Mouse (Mus musculus) gastrocnemius, adult 18-20 months (tissue): ENCODE measurements around the gene Tars2. TPM values are rescaled to one million over a fixed set of nuclear protein-coding genes. Genes with fewer than 3 reads are reported as not detected.
"Not testable (repeated sequence)": the region's sequence is repeated elsewhere in the genome, so short reads cannot be mapped to it uniquely, and the experiment has no call there.

Source experiments
- DNase-seq: peaks from one replicate; pipeline ENCODE4 v3.0.0; 2021; ENCODE audit warnings: low spot score
- long read RNA-seq, 2 experiments: library from polyadenylated mRNA; stranded (forward); transcript quantifications; one replicate each; pipeline ENCODE4 v2.0.0; 2021
- total RNA-seq, 2 experiments: library from RNA; stranded (reverse); gene quantifications; 2 replicates each; pipeline ENCODE4 v1.2.3; 2021

The Tars2 gene
- 10 to 100 TPM; 25.7 to 26.7 TPM for total RNA-seq
- long read RNA-seq, experiment 1, transcript Tars2-201 (18 exons, 2,400 nt) = major isoform, 31 of 39 reads
- long read RNA-seq, experiment 1, partial matches to known transcripts = 3 of 39 reads
- long read RNA-seq, experiment 1, other reads (novel, unspliced or antisense) = 5 of 39 reads
- long read RNA-seq, experiment 2, transcript Tars2-201 (18 exons, 2,400 nt) = major isoform, 32 of 44 reads
- long read RNA-seq, experiment 2, partial matches to known transcripts = 5 of 44 reads
- long read RNA-seq, experiment 2, other reads (novel, unspliced or antisense) = 4 of 44 reads

DNA sequence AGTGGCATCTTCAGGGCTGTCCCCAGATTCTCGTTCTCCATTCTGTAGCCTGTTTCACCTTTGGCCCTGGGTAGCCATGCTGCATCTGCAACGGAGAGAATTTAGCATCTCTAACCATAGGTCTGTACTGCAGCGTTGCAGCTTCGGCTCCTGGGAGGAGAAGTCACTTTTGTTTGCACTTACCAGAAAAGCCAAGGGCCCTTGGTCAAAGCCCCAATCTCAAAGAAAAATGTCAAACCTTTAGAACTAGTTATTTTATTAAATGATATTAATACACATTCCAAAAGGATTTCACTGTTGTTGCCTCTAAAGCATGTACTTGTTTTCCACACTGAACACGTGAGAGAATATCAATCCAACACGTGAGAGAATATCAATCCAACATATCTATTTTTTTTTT is at the start of gene Tars2:
Gene Tars2, minus strand, starts transcription at position 101 of the 400 bp plus-strand sequence.
- no peak for DNase-seq

DNA sequence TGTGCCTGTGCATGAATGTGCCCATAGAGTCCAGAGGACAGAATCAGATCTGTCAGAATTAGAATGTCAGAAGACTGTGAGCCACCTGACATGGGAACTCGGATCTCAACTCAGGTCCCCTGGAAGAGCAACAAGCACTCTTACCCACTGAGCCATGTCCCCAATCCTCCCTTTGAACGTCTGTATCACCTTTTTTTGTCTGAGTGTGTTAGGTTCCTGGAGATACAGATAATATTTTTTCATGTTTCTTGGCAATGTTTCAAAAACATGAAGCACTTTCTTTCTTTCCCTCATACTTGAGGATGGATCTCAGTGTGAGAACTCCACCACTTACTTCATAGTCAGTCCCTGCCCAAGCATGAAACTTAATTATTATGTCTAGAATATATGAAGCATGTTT is 48.4 kb upstream of the Tars2 start:
- no peak for DNase-seq

DNA sequence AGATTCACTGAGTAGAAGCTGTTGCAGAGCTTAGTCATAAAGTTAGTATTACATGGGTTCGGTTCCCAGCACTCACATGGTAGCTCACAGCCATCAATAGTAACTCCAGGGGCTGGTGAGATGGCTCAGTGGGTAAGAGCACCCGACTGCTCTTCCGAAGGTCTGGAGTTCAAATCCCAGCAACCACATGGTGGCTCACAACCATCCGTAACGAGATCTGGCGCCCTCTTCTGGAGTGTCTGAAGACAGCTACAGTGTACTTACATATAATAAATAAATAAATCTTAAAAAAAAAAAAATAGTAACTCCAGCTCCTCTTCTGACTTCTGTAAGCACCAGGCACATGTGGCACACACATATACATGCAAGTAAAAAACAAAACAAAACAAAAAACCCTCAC is 47.6 kb upstream of the Tars2 start:
- DNase-seq = not testable (repeated sequence)

DNA sequence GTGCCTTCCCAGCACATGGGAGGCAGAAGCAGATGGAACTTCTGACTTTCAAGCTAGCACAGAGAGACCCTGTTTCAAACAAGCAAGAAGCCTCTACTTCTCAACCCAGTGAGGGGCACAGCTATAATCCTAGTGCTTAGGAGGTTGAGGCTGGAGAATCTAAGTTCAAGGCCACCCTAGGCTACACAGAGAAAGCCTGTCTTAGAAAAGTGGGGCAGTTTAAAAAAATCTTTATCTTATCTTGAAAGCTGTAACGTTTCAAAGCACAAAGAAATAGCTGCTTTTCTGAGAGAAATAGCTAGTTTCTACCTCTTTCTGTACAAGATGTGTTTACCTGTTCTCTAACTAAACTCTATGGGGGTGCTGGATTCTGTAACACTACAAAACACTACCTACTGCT is 46.7 kb upstream of the Tars2 start:
- DNase-seq = no peak

DNA sequence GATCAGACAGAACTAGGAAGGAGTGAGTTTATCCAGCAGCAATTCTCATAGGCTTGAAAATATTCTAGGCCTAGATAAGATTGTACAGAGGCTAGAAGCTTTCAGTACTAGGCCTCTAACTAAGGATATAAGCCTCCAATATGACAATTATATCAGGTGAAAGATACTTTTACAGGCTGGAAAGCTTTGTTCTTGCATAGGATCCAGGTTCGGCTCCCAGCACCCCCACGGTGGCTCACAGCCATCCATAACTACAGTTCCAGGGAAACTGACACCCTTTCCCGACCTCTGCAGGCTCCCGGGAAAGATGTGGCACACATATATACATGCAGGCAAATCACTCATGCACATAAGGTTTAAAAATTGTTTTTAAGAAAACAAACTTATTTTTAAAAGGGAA is 43.8 kb upstream of the Tars2 start:
- DNase-seq = no peak

DNA sequence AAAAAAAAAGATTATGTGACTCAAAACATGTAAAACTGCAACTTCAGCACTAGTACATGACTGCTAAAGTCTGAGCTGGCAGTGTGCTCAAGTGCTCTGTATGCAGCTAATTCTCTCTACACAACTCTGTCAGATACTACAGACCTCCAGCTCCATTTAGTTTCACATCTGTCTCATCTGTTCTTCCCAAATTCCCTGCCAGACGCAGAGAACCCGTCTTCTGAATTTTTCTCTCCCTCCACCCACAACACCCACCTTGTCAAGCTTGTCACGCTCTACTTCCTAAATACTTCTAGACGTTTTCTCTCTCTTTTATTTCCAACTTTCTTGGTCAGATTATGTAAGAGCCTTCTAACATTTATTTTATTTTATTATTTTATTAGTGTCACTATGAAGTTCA is 38.8 kb upstream of the Tars2 start:
- DNase-seq = no peak

DNA sequence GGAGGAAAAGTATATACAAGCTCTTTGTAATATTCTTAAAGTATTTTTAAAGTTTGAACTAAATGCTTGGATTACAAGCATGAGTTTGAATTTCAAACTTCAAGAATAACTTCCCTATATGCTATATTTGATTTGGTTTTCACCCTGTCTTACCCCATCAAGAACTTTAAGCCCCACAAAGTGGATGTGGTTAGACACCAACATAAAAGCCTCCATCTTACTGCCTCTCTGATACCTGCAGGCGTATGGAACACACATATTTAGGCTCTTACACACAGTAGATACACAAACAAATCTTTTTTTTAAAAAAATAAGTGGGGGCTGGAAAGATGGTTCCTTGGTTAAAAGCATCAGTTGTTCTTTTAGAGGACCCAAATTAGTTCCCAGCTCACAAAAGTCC is 34.3 kb upstream of the Tars2 start:
- no peak for DNase-seq

DNA sequence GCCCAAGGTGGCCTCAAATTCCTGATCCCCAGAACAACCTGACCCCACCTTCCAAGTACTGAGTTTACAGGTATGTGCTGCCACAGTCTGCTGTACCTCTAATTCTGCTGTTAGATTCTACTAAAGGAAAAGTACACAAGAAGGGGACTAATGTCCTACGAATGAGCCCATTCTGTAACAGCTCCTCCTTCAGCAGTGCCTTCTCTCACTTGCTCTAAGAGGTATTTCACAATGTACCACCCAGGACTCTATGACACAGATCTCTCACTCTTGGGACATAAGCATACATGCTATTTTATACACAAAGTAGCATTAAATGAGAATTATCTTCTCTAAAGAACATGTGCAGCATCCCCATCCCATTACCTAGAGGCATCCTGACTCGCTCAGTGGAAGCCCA is 33.7 kb upstream of the Tars2 start:
- no peak for DNase-seq

DNA sequence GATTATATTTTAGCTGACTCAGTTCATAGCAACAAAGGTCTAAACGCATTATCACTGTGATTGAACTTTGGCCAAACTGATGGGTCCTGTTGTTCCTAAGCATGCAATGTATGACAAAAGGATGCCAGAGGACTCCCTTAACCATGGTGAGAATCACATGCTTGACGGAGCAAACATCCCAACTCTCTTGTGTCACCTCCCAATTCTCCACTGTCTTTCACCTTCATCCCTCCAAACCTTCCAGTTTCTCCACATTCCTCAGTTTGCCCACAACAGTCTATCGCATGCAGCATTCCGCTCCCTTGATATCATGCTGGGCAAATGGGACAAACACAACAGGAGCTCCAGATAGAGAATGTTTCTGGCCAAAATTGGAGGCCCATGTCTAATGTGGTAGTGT is 25.5 kb upstream of the Tars2 start:
- DNase-seq = no peak

DNA sequence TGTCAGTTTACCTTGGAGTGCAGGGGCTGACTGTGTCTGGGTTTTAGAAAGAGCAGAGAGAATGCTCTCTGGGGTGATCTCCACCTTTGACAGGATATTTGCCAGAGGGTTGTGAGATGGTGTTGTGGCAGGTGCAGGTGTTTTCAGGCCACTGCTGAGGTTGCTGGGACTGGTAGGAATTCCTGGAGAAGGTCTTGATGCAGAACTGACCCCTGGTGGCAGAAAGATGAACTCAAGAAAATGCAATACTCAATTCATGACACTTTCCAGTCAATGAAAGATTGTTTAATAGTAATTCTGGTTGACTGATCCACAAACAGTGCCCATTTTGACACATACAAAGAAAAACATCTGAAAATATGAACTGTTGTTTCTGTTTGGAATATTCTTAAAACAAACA is 12.0 kb upstream of the Tars2 start:
- peak; percentile 19 for DNase-seq

DNA sequence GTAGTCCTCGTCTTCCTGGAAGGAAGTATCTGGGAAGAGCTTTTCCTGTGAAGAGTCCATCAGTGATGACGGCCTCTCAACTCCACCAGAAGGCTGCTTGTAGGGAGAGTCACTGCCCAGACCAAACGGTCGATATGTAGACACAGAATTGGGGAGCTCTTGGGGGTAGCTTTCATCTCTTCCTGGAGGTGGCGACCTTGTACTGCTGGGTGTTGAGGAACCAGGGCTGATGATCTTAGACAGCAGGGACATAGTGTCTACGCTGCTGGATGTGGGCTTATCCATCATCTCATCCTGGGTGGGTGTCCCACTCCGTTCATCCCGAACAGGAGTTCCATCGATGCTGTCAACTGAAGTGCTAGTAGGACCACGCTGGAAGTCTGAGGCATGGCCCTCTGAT is 5.5 kb upstream of the Tars2 start:
- no peak for DNase-seq

DNA sequence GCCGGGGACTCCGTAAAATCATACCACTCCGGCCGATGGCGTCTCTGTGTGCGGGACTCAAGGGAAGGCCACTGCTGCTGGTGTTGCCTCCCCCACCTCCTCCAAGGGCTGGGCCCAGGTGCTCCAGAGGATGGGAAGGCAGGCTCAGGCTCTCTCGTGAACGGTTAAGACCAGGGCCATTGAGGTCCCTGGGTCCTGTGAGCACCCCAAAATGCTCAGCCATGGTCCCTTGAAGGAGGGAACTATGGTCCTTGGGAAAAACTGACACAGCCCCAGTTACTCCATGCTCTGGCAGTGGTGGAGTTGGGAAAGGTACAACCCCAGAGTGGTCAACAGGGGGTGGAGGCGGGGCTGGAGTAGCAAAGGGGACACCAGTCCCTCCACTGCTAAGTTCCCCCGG is 3.8 kb upstream of the Tars2 start:
- no peak for DNase-seq

DNA sequence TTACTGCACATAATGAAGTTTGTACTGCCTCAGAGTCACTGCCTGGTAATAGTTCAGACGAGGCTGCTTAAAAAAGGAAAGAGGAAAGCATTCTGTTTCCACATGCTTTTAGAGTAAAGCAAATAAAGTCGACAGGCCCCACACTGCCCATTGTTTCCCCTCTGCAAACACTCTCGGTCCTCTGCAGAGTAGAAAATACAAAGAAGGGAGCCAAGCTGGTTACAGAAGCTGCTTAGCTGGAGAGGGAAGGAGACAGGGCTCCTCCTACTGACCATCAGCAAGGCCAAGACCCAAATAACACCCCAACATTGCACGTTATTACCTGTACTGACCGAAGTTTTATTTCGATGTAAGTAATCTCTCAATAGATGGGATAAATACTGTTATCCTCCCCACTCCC is 3.0 kb upstream of the Tars2 start:
- no peak for DNase-seq

DNA sequence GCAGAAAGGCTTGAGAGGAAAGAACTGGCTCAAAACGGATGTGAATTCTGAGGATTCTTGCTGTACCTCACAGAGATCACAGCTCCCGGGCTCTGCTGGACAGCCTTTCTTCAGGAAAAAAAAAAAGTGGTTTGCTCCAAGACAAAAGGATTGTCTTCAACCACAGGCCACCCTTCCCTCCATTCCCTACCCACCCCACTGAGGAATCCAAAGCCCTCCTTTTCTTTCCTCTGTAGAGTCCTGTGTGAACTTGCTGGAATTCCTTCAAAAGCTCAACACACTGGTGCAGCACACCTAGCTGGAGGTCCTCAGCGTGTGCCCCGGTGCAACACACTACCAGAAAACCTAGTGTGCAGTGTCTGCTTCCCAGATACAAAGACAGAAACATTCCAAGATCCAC is 1.8 kb upstream of the Tars2 start:
- no peak for DNase-seq

DNA sequence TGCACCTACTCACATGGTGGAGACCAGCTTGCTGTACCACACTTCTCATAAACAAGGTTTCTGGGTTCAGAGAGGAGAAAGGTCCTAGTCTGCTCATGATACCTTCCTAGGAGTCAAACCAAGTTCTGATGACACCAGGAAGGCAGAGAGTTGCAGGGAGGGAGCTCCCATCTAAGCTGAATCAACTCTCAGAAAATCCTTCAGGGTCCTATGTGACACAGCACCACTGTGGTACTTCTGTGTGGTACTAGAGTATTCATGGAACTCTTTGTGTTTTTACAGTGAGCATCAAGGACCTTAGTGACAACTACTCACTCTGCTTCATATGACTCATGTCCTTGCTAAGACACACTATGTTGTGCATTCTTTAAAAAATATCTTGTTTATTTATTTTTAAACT is 650 bp upstream of the Tars2 start:
- DNase-seq = no peak

DNA sequence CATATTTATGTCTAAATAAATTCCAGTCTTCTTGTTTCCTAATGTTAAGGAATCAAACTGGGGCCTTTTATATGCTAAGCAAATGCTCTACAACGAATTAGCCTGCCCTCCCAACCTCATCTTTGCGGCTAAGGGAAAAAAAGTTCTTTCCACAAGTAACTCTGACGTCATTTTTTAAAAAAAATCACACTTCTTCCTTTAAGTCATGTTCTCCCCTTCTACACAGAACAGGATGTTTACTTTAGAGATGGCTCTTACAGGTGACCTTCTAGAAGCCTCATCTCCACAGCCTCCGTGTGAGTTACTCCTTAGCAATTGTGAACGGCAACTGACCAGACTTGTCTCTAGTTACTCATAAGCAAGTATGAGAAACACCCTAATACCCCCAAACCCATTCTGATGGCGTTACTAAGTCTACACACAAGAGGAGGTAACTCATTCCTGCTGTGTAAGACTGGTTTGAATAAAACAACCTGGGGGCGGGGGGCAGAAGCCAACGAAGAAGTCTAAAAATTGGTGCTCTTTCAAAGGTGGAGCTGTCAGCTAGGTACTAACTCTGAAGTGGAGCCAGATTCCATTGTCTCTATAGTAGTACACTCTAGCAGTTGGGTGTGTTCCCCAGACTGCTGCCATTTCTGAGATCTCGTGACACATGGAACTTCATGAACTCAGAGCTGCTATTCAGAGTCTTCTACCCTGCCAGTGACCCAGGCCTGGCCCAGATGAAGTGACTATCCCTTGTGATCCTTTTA is 1.4 kb downstream of the Tars2 start:
- no peak for DNase-seq

DNA sequence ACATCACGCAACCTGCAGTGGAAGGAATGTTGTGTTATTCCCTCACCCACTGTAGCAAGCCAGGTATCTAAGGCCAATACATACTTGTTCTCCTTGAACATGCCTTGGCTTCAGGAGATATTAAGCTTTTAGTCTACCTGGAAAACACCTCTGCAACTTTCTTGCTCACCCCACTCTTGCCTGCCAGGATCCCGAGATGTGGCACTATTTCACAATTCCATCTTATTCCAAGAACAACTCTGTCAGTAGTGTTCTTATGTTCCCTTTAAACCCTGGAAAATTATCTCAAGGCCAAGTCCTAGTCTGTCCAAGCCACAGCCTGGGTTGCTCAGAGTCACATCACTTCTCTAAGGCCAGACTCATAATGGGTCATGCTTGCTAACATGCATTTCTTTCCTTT is 3.2 kb downstream of the Tars2 start:
- DNase-seq = no peak

DNA sequence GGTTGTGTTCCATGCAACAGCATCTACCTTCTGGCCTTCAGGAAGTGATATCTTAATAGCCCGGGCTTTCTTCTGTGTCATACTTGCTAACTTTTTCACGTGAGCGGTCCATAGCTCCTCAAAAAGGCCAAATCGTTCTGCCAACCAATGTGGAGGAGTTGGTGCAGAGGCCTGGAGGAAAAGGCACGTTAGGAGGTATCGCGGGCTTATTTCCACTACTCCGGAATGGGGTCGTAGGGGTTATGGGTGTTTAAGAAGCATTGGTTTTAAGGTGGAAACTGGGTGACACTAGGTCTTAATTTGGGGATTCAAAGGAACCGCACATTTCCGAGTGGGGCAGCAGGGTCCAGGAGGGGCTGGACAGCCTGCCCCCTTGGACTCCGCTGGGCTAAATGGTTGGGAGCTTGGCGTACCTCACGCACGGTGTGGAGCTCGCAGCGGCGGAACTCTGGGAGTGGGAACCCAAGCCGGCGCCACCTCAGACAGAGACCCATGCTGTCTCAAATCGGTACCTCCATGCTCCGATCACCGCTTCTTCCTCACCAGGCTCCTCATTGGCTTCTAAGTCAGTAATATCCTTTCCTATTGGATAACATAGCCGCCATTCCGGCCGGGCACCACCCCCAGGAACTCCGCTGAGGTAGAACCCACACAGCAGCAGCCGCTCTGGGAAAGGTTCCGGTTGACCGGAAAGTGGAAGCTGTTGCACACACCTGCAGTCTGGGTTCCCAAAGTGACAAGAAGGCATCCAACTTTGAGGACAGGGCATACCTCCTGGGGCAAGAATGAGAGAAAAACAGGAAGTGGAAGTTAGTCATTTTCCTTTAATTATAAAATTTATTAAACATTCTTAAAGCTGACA is 5.4 kb downstream of the Tars2 start:
- DNase-seq = peak; percentile 97

DNA sequence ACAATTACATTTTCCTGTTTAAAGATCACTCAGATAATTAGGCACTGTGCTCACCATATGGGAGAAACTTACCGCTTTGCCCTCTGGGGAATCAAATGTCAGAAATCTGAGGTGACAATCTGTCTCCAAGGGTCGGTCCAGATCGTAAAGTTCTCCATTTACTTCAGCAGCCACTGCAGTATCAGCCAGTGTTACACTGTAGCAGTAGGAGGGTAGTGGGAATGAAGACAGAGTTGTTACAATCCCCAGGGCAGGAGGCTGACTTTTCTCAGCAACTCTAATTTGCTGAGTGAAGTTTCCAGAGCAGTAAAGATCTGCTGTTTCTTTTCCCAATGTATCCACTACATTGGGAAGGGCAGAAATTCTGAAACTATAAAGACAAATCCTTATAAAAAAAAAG is 7.1 kb downstream of the Tars2 start:
- DNase-seq = no peak

DNA sequence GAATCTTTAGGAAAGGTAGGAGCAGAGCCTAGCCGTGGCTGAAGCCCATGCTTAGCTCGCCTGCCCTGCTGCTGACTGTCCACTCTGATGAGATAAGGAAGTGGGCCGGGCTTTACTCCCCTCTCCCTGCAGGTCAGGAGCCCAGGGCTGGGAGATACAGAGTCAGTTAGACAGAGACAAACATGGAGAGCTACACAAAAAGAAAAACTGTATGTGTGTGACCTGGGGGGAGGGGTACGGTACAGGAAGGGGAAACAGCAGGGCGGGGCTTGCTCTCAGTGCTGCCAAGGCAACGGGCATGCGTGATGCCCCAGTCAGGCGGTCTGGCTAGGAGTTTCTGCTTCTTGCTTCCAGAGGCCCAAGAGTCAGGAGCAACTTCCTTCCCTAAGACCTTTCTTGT is 19.6 kb downstream of the Tars2 start:
- no peak for DNase-seq

DNA sequence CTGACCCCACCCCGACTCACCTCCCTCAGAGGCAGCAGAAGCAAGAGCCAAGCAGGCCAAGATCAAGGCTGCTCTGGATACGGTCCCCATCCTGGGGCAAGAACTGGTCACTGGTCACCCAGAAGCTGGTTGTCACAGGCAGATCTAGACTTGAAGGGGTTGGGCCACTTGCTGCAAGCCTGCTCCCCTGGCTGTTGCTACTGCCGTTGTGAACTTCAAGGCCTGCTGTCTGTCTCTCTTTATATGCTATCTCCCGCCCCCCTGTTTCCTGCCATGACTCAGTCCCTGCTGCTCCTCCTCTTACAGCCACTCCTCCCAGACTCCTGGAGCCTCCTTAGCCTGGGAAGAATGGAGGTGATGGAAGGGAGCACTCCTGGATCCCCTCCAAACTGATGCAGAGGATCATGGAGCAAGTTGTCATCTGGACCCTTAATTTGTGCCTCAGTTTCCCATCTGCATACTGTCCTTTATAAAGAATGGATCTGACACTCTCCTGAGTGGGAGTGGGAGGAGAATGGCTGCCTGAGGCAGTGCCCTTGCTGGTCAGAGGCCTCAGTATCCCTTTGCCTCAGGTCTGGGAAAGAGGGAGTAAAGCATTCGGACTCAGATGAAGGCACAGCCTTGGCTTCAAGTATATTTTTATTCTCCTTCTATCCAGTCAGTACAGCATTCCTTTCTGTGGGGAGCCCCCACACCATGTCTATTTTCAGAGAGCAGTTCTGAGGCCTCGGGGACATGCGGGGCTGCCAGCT is 20.5 kb downstream of the Tars2 start, which contains the start of gene Ecm1:
Gene Ecm1, minus strand, starts transcription at position 217 of the 752 bp plus-strand sequence.
- DNase-seq = peak; percentile 64
